ENCODE assay signal across 11 mouse cellular contexts in genomic region chr12:91765054-91765453, GRCm38 (mm10). TPM values are rescaled to one million over a fixed set of nuclear protein-coding genes. Genes with fewer than 3 reads are reported as not detected.
DNase-seq lines count a peak whose midpoint lies in the region; ATAC-seq and TF ChIP-seq lines count a peak whose summit lies in the region.
"Had no signal": no experiment of that assay in that cellular context is flagged by ENCODE, and none has a peak within 500 bp of the region (broad histone marks: within the 10 kb centered on the region; RNA-seq: fewer than 3 reads in every experiment).

No protein-coding gene starts in this region.

- no peaks in the 10 kb centered on the region for H3K36me3 ChIP-seq in heart, embryonic 16.5 days (ENCODE audit: control insufficient read depth, insufficient read depth)
- H3K36me3 ChIP-seq in G1E (replicated peaks) = peaks cover 23% of the 10 kb centered on the region
- H3K36me3 ChIP-seq in kidney, postnatal 0 days (ENCODE audit: insufficient read depth, low read length) = no peaks in the 10 kb centered on the region
- H3K36me3 ChIP-seq in forebrain, embryonic 10.5 days (replicated peaks) = no peaks in the 10 kb centered on the region
- H3K36me3 ChIP-seq: hindbrain, embryonic 12.5 days had no signal

- H3K9me3 ChIP-seq in heart, embryonic 16.5 days (replicated peaks; ENCODE audit: control insufficient read depth, low read length) = no peaks in the 10 kb centered on the region
- H3K9me3 ChIP-seq in G1E (replicated peaks) = no peaks in the 10 kb centered on the region
- H3K9me3 ChIP-seq in kidney, postnatal 0 days (replicated peaks; ENCODE audit: low read length) = no peaks in the 10 kb centered on the region
- H3K9me3 ChIP-seq in forebrain, embryonic 10.5 days = no peaks in the 10 kb centered on the region
- H3K9me3 ChIP-seq: hindbrain, embryonic 12.5 days had no signal

- no peak overlapping the region for H3K27ac ChIP-seq in heart, embryonic 16.5 days (ENCODE audit: low read length)
- peak overlapping the region; percentile 63 for H3K27ac ChIP-seq in kidney, postnatal 0 days
- H3K27ac ChIP-seq in forebrain, embryonic 10.5 days = no peak overlapping the region
- H3K27ac ChIP-seq: hindbrain, embryonic 12.5 days had no signal

- intact Hi-C loops in left cerebral cortex, postnatal 10 days (cut with DNase I) = no loop called here

- TF ChIP-seq CTCF in G1E (IDR thresholded peaks at IDR 0.05; ENCODE audit: low read depth, low read length) = no peak
- TF ChIP-seq CTCF in kidney, postnatal 0 days (IDR thresholded peaks at IDR 0.05; ENCODE audit: low read depth) = no peak

- no peak overlapping the region for H3K4me3 ChIP-seq in heart, embryonic 16.5 days (ENCODE audit: low read length)
- peak overlapping the region; percentile 61; the same call in 1 of the 2 replicates for H3K4me3 ChIP-seq in G1E (ENCODE audit: low read depth, low read length)
- no peak overlapping the region for H3K4me3 ChIP-seq in kidney, postnatal 0 days (replicated peaks; ENCODE audit: low read depth, low read length)
- no peak overlapping the region for H3K4me3 ChIP-seq in forebrain, embryonic 10.5 days
- H3K4me3 ChIP-seq: hindbrain, embryonic 12.5 days had no signal

- peaks cover 19% of the 10 kb centered on the region for H3K4me1 ChIP-seq in heart, embryonic 16.5 days (ENCODE audit: control insufficient read depth, insufficient read depth, low read length)
- peaks cover 76% of the 10 kb centered on the region for H3K4me1 ChIP-seq in G1E (ENCODE audit: insufficient read depth, low read depth, low read length)
- peaks cover 18% of the 10 kb centered on the region for H3K4me1 ChIP-seq in kidney, postnatal 0 days (replicated peaks; ENCODE audit: insufficient read depth, low read length)
- peaks cover 36% of the 10 kb centered on the region for H3K4me1 ChIP-seq in forebrain, embryonic 10.5 days

- peak overlapping the region; percentile 17; the same call in 1 of the 2 replicates for H3K4me2 ChIP-seq in heart, embryonic 16.5 days (ENCODE audit: low read depth, low read length)
- no peak overlapping the region for H3K4me2 ChIP-seq in kidney, postnatal 0 days (ENCODE audit: low read length)
- H3K4me2 ChIP-seq: hindbrain, embryonic 12.5 days had no signal

- DNase-seq in heart, adult 18-20 months = no peak
- peak; percentile 51 for DNase-seq in G1E (ENCODE audit: low spot score)
- peak; percentile 49 for DNase-seq in kidney, postnatal 0 days (ENCODE audit: low spot score)
- peak; percentile 38 to 56 for DNase-seq in lung, postnatal 4 days
- DNase-seq in left cerebral cortex, postnatal 10 days (ENCODE audit: extremely low spot score in 1 of 2, low spot score in 2 of 2) = no peak
- DNase-seq in thymus, postnatal 36 days = no peak
- DNase-seq in forebrain, embryonic 10.5 days (ENCODE audit: extremely low spot score, low spot score) = no peak
- DNase-seq: cerebellum, adult 8-10 months; right cerebral cortex, adult 18-20 months had no signal

- 35% methylated on average over 2 of the region's 2 CpGs for WGBS in heart, embryonic 16.5 days
- 16% methylated on average over 2 of the region's 2 CpGs for WGBS in kidney, postnatal 0 days
- 17% methylated on average over 2 of the region's 2 CpGs for WGBS in forebrain, embryonic 10.5 days

- H3K9ac ChIP-seq in heart, embryonic 16.5 days (ENCODE audit: low read length) = no peak overlapping the region
- no peak overlapping the region for H3K9ac ChIP-seq in kidney, postnatal 0 days (ENCODE audit: low read depth, low read length)
- H3K9ac ChIP-seq: hindbrain, embryonic 12.5 days had no signal

- peaks cover 20% of the 10 kb centered on the region for H3K27me3 ChIP-seq in heart, embryonic 16.5 days (ENCODE audit: control insufficient read depth, insufficient read depth, low read length)
- no peaks in the 10 kb centered on the region for H3K27me3 ChIP-seq in G1E (ENCODE audit: insufficient read depth, low read length)
- H3K27me3 ChIP-seq in kidney, postnatal 0 days (ENCODE audit: insufficient read depth, low read length) = no peaks in the 10 kb centered on the region
- H3K27me3 ChIP-seq in forebrain, embryonic 10.5 days (ENCODE audit: poor library complexity, severe bottlenecking) = no peaks in the 10 kb centered on the region
- H3K27me3 ChIP-seq: hindbrain, embryonic 12.5 days had no signal

- no peak for ATAC-seq in heart, embryonic 16.5 days (replicated peaks; ENCODE audit: extremely low read depth, insufficient read depth, low FRiP score)
- no peak for ATAC-seq in G1E (ENCODE audit: extremely low read depth, insufficient number of reproducible peaks, low FRiP score, poor library complexity, severe bottlenecking)
- ATAC-seq in kidney, postnatal 0 days (replicated peaks; ENCODE audit: low FRiP score, low read depth) = no peak

RNA-seq across cellular contexts. Expression of gene Ston2, which starts 23.1 kb away (rescaled TPM):
- 2.9 and 3.7 TPM in 2 replicates for polyA plus RNA-seq in heart, embryonic 16.5 days (2015; fragmentation: Nextera tagmentation; extraction: Ambion mirVana)
- 1 to 10 TPM; 4.7 to 5.9 TPM for total RNA-seq in heart, adult 18-20 months (2021)
- 110 TPM in 2 replicates for total RNA-seq in G1E (2014; fragmentation: Nextera tagmentation)
- 33.4 and 34.0 TPM in 2 replicates for total RNA-seq in G1E (2017)
- polyA plus RNA-seq in G1E (2012) = 69.8 and 74.5 TPM in 2 replicates
- polyA plus RNA-seq in kidney, postnatal 0 days (2015; fragmentation: Nextera tagmentation; extraction: Ambion mirVana) = 8.1 and 8.2 TPM in 2 replicates
- total RNA-seq in left cerebral cortex, postnatal 10 days (2021) = 10 to 100 TPM; 13.9 to 15.6 TPM
- polyA plus RNA-seq in forebrain, embryonic 10.5 days (2016; fragmentation: Nextera tagmentation; extraction: Ambion mirVana) = 11.4 and 11.5 TPM in 2 replicates

Comparison
In these comparisons a context has a peak if more than half of its experiments do, and no peak if none do; other contexts are left out.
1. DNase-seq: peak in G1E (single experiment), kidney, postnatal 0 days (single experiment) and lung, postnatal 4 days (2 of 2); none in heart, adult 18-20 months (0 of 2), left cerebral cortex, postnatal 10 days (0 of 2), thymus, postnatal 36 days (0 of 2) and forebrain, embryonic 10.5 days (single experiment).